Mouse (Mus musculus) ovary, postnatal 10 days (tissue): ENCODE measurements around the gene Ubr3.

ENCODE experiments used
- DNase-seq: peaks from one replicate; pipeline ENCODE4 v3.0.0; 2022; ENCODE audit warnings: low spot score

Gene Ubr3

GRCm38 (mm10) chr2:69897039-69897617 lies at the start of gene Ubr3:
Gene Ubr3, plus strand, starts transcription at chr2:69897246.
- DNase-seq, result peak; percentile 91

- DNase-seq, result no peak
Observed at GRCm38 (mm10) chr2:69849215-69849614, 47.8 kb upstream of the Ubr3 start.

- DNase-seq, result no peak
Observed at GRCm38 (mm10) chr2:69851427-69852058, 45.5 kb upstream of the Ubr3 start.

- DNase-seq, result no peak
Observed at GRCm38 (mm10) chr2:69856392-69856791, 40.7 kb upstream of the Ubr3 start.

GRCm38 (mm10) chr2:69857882-69858281 lies 39.2 kb upstream of the Ubr3 start:
- DNase-seq, result no peak

GRCm38 (mm10) chr2:69860972-69861452 lies 36.0 kb upstream of the Ubr3 start:
- DNase-seq, result no peak

GRCm38 (mm10) chr2:69861485-69862091 lies 35.5 kb upstream of the Ubr3 start, which contains the start of gene Ssb:
Gene Ssb, plus strand, starts transcription at chr2:69861562.
- peak; percentile 79 for DNase-seq

GRCm38 (mm10) chr2:69862117-69862657 lies 34.9 kb upstream of the Ubr3 start:
- DNase-seq, result no peak

- no peak for DNase-seq
Observed at GRCm38 (mm10) chr2:69883990-69884391, 13.1 kb upstream of the Ubr3 start.

- DNase-seq, result no peak
Observed at GRCm38 (mm10) chr2:69884581-69884980, 12.5 kb upstream of the Ubr3 start.

- no peak for DNase-seq
Observed at GRCm38 (mm10) chr2:69885050-69885449, 12.0 kb upstream of the Ubr3 start.

- peak; percentile 81 for DNase-seq
Observed at GRCm38 (mm10) chr2:69885451-69886305, 11.4 kb upstream of the Ubr3 start, which contains the start of gene Mettl5. Gene Mettl5, minus strand, starts transcription at chr2:69885615.

GRCm38 (mm10) chr2:69888957-69889356 lies 8.1 kb upstream of the Ubr3 start:
- no peak for DNase-seq

- no peak for DNase-seq
Observed at GRCm38 (mm10) chr2:69890843-69891242, 6.2 kb upstream of the Ubr3 start.

GRCm38 (mm10) chr2:69893145-69893544 lies 3.9 kb upstream of the Ubr3 start:
- no peak for DNase-seq

- no peak for DNase-seq
Observed at GRCm38 (mm10) chr2:69893891-69894290, 3.2 kb upstream of the Ubr3 start.

GRCm38 (mm10) chr2:69895502-69896223 lies 1.4 kb upstream of the Ubr3 start:
- no peak for DNase-seq

GRCm38 (mm10) chr2:69896224-69896581 lies 843 bp upstream of the Ubr3 start:
- DNase-seq, result no peak

GRCm38 (mm10) chr2:69897618-69898575 lies 851 bp downstream of the Ubr3 start:
- DNase-seq, result peak; percentile 4

- DNase-seq, result no peak
Observed at GRCm38 (mm10) chr2:69903541-69903940, 6.5 kb downstream of the Ubr3 start.
